Mouse (Mus musculus): ENCODE data around the gene Ift22. TPM values are rescaled to one million over a fixed set of nuclear protein-coding genes. Genes with fewer than 3 reads are reported as not detected.

Ift22 gene
- polyA plus RNA-seq, 1 experiment from 2014 or later: 60.4 TPM

DNA sequence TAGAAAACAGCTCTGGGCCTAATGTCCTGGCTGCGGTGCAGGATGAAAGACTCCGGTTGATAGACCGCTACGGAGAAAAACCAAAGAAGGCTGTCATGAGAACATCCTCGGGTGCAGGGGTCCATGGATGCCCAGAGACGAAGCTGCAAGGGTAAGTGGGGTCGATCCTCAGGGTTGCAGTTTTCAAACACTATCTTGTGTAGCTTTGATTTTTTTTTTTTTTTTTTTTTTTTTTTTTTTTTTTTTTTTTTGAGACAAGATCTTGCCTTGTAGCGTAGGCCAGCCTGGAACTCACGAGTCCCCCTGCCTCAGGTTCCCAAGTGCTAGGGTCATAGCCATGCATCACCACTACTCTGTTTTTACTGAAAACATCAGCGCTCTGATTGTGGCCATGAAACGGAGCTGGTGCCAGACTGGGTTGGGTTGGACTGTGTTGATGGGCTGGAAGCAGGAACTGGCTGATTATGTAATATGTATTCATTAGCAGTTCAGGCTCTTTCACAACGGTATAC lies 45.5 kb downstream of the Ift22 start:
- ATAC-seq (ENCODE audit: low FRiP score, low read depth): peak; percentile 21; the same call in 1 of the 2 replicates
- Histone ChIP-seq H3K9ac (peak overlapping the region; percentile 77), H3K4me3 (peak overlapping the region; percentile 65), H3K27ac (peak overlapping the region; percentile 12), H3K4me2 (replicated peaks) (peak overlapping the region; percentile 75), H3K9me3 (no peaks in the 10 kb centered on the region), H3K27me3 (no peaks in the 10 kb centered on the region), H3K36me3 (peaks cover 10% of the 10 kb centered on the region), H3K4me1 (peaks cover 14% of the 10 kb centered on the region)
- 2% methylated on average over 12 of the region's 12 CpGs for WGBS

DNA sequence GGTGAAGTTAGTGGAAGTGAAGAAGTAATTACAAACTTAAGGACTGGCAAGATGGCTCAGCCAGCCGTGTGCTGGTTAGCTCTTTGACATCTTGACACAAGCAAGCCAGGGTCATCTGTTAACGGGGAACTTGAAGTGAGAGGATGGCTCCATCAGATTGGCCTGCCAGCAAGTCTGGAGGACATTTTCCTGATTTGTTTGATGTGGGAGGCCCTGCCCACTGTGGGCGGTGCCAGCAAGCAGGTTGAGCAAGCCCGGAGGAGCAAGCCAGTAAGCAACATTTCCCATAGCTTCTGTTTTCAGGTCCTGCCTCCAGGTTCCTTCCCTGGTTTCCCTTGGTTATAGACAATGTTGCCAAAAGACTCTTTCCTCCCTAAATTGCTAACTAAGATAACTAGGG lies 47.7 kb downstream of the Ift22 start:
- WGBS: 84% methylated on average over 4 of the region's 4 CpGs
- Histone ChIP-seq H3K27me3 (no peaks in the 10 kb centered on the region), H3K36me3 (peaks cover 14% of the 10 kb centered on the region)

GRCm38 (mm10) chr5:136957250-136957649 lies 49.3 kb downstream of the Ift22 start:
- no peaks in the 10 kb centered on the region for H3K27me3 ChIP-seq
- H3K4me3 ChIP-seq: no peak overlapping the region
- H3K9ac ChIP-seq: no peak overlapping the region
- no peak overlapping the region for H3K27ac ChIP-seq
- peaks cover 14% of the 10 kb centered on the region for H3K36me3 ChIP-seq
- 92% methylated on average over 1 of the region's 1 CpGs for WGBS
- no peak overlapping the region for H3K4me2 ChIP-seq (replicated peaks)
- H3K4me1 ChIP-seq: peaks cover 20% of the 10 kb centered on the region
- ATAC-seq (ENCODE audit: low FRiP score, low read depth): no peak
- no peaks in the 10 kb centered on the region for H3K9me3 ChIP-seq

More for the DNA sequence above, 47.7 kb downstream of the Ift22 start:
- no peak overlapping the region for H3K4me2 ChIP-seq (replicated peaks)
- ATAC-seq (ENCODE audit: low FRiP score, low read depth): no peak
- H3K9ac ChIP-seq: no peak overlapping the region
- H3K9me3 ChIP-seq: no peaks in the 10 kb centered on the region
- H3K4me1 ChIP-seq: peaks cover 14% of the 10 kb centered on the region
- H3K27ac ChIP-seq: no peak overlapping the region
- H3K4me3 ChIP-seq: no peak overlapping the region

DNA sequence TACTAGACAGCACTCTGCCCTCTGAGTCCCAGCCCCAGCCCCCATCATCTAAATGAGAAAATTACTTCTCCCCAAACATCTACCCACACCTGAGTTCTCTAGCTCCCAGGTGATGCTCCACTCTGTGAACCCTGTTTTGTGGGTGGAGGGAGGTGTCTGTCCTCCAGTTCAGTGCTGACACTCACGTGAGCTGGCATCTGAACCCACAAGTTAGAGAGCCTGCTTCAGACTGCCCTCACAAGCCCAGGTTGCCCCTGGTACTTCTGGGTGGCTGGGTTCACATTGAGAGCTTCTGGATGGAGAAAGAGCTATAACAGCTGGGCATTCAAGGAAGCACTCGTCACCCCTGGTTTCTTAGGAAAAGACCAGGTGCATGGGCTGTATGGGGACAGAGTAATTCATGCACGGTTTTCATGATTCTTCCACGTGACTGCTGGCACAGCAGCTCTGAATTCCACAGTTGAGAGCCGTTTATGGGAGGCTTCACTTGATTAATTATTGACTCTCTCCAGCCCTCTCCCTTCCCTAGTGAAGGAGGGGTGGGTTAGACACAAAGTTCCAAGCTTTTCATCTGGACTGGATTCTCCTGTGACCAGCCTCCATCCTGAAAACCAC lies 51.1 kb downstream of the Ift22 start:
- H3K4me3 ChIP-seq: no peak overlapping the region
- ATAC-seq (ENCODE audit: low FRiP score, low read depth): no peak
- no peaks in the 10 kb centered on the region for H3K9me3 ChIP-seq
- no peak overlapping the region for H3K27ac ChIP-seq
- H3K4me2 ChIP-seq (replicated peaks): no peak overlapping the region
- peaks cover 25% of the 10 kb centered on the region for H3K36me3 ChIP-seq
- H3K4me1 ChIP-seq: peaks cover 23% of the 10 kb centered on the region
- H3K27me3 ChIP-seq: no peaks in the 10 kb centered on the region
- H3K9ac ChIP-seq: no peak overlapping the region
- WGBS: 73% methylated on average over 5 of the region's 5 CpGs

GRCm38 (mm10) chr5:136960053-136960452 lies 52.1 kb downstream of the Ift22 start:
- Histone ChIP-seq H3K4me2 (replicated peaks) (no peak overlapping the region), H3K27ac (no peak overlapping the region), H3K4me1 (peaks cover 13% of the 10 kb centered on the region), H3K4me3 (no peak overlapping the region), H3K9ac (no peak overlapping the region), H3K9me3 (no peaks in the 10 kb centered on the region), H3K27me3 (no peaks in the 10 kb centered on the region), H3K36me3 (peaks cover 35% of the 10 kb centered on the region)
- no peak for ATAC-seq (ENCODE audit: low FRiP score, low read depth)
- WGBS: 94% methylated on average over 6 of the region's 6 CpGs

DNA sequence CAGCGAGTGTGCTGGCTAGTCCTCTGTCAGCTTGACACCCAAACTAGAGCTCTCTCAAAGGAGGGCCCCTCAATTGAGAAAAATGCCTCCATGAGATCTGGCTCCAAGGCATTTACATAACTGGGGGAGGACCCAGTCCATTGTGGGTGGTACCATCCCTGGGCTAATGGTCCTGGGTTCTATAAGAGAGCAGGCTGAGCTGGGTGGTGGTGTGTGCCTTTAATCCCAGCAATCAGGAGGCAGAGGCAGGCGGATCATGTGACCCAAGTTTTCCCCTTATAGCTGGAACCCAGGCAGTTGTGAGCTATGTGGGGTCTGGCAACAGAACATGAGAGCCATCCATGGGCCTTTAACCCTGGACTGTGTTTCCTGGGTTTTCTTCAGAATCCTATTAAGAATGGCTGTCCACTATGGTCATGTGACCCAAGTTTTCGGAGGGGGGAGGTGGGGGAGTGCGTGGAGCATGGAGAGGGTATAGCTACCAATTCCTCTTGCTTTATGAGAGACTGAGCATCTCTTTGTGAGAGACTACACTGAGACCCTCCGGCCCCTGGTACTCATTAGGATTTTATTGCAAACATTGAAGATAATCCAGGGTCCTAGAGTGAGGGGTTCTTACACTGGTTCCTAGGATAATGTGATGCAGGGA lies 53.5 kb downstream of the Ift22 start:
- H3K9ac ChIP-seq: peak overlapping the region; percentile 84
- H3K27ac ChIP-seq: peak overlapping the region; percentile 73; the same call in 1 of the 2 replicates
- peaks cover 20% of the 10 kb centered on the region for H3K4me1 ChIP-seq
- H3K4me2 ChIP-seq (replicated peaks): peak overlapping the region; percentile 83
- peaks cover 49% of the 10 kb centered on the region for H3K36me3 ChIP-seq
- H3K4me3 ChIP-seq: peak overlapping the region; percentile 59
- 29% methylated on average over 5 of the region's 5 CpGs for WGBS
- no peaks in the 10 kb centered on the region for H3K9me3 ChIP-seq
- H3K27me3 ChIP-seq: no peaks in the 10 kb centered on the region
- ATAC-seq (ENCODE audit: low FRiP score, low read depth): peak; percentile 44; the same call in 1 of the 2 replicates

- H3K9ac ChIP-seq: peak overlapping the region; percentile 84
- 1% methylated on average over 20 of the region's 20 CpGs for WGBS
- H3K27me3 ChIP-seq: no peaks in the 10 kb centered on the region
- ATAC-seq (ENCODE audit: low FRiP score, low read depth): peak; percentile 94
- H3K9me3 ChIP-seq: no peaks in the 10 kb centered on the region
- peak overlapping the region; percentile 73 for H3K27ac ChIP-seq
- H3K36me3 ChIP-seq: peaks cover 50% of the 10 kb centered on the region
- peak overlapping the region; percentile 59 for H3K4me3 ChIP-seq
- peaks cover 22% of the 10 kb centered on the region for H3K4me1 ChIP-seq
- peak overlapping the region; percentile 83 for H3K4me2 ChIP-seq (replicated peaks)
These were observed 54.1 kb downstream of the Ift22 start for GRCm38 (mm10) chr5:136961983-136962461.

GRCm38 (mm10) chr5:136962501-136962900 lies 54.6 kb downstream of the Ift22 start:
- peaks cover 46% of the 10 kb centered on the region for H3K36me3 ChIP-seq
- ATAC-seq (ENCODE audit: low FRiP score, low read depth): peak; percentile 59; the same call in 1 of the 2 replicates
- H3K9ac ChIP-seq: peak overlapping the region; percentile 84
- H3K27me3 ChIP-seq: no peaks in the 10 kb centered on the region
- H3K4me2 ChIP-seq (replicated peaks): peak overlapping the region; percentile 83
- peak overlapping the region; percentile 59 for H3K4me3 ChIP-seq
- H3K4me1 ChIP-seq: peaks cover 22% of the 10 kb centered on the region
- H3K9me3 ChIP-seq: no peaks in the 10 kb centered on the region
- 1% methylated on average over 10 of the region's 10 CpGs for WGBS
- H3K27ac ChIP-seq: peak overlapping the region; percentile 73; the same call in 1 of the 2 replicates

DNA sequence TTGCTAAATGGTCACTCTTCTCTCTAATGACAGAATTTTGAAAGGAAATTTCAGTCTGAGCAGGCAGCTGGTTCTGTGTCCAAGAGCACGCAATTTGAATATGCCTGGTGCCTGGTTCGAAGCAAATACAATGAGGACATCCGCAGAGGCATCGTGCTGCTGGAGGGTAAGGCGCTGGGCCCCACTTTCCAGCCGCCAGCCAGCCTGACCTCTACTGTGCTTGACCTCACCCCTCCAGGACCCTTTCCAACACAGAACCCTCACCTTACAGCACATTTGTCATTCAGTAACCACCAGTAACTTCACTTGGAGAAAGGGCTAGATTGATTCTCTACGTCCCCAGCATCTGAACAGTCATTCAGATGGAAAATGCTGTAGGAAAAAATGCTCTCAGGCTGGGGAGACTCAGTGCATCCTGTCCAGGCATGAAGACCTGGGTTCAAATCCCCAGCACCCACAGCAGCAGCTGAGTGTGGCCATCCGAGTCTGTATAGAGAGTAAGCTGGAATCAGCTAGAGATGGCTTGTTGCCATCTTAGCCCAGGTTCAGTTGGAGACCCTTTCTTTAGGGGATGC lies 55.1 kb downstream of the Ift22 start:
- H3K9me3 ChIP-seq: no peaks in the 10 kb centered on the region
- ATAC-seq (ENCODE audit: low FRiP score, low read depth): no peak
- H3K9ac ChIP-seq: peak overlapping the region; percentile 84
- peak overlapping the region; percentile 83 for H3K4me2 ChIP-seq (replicated peaks)
- peaks cover 22% of the 10 kb centered on the region for H3K4me1 ChIP-seq
- 72% methylated on average over 8 of the region's 8 CpGs for WGBS
- no peaks in the 10 kb centered on the region for H3K27me3 ChIP-seq
- peak overlapping the region; percentile 59 for H3K4me3 ChIP-seq
- no peak overlapping the region; the same call in 1 of the 2 replicates for H3K27ac ChIP-seq
- H3K36me3 ChIP-seq: peaks cover 46% of the 10 kb centered on the region

Other genes with a start within 250 kb of the Ift22 start
- gene Myl10, start 215.0 kb upstream of the Ift22 start, polyA plus RNA-seq (2015; fragmentation: Nextera tagmentation; extraction: Ambion mirVana): not detected in 2 replicates
- gene Col26a1, start 24.9 kb upstream of the Ift22 start, polyA plus RNA-seq (2015; fragmentation: Nextera tagmentation; extraction: Ambion mirVana): 136 and 141 TPM in 2 replicates
- gene Fis1, start 45.1 kb downstream of the Ift22 start, polyA plus RNA-seq (2015; fragmentation: Nextera tagmentation; extraction: Ambion mirVana): 263 and 274 TPM in 2 replicates
- 0.10 and 0.20 TPM in 2 replicates for gene Cldn15, start 58.5 kb downstream of the Ift22 start, polyA plus RNA-seq (2015; fragmentation: Nextera tagmentation; extraction: Ambion mirVana)
- gene Plod3, start 78.9 kb downstream of the Ift22 start, polyA plus RNA-seq (2015; fragmentation: Nextera tagmentation; extraction: Ambion mirVana): 63.1 and 65.1 TPM in 2 replicates
- 111 and 120 TPM in 2 replicates for gene Znhit1, start 79.9 kb downstream of the Ift22 start, polyA plus RNA-seq (2015; fragmentation: Nextera tagmentation; extraction: Ambion mirVana)
- 0.08 and 0.11 TPM in 2 replicates for gene Vgf, start 118.2 kb downstream of the Ift22 start, polyA plus RNA-seq (2015; fragmentation: Nextera tagmentation; extraction: Ambion mirVana)
- 156 and 159 TPM in 2 replicates for gene Ap1s1, start 138.0 kb downstream of the Ift22 start, polyA plus RNA-seq (2015; fragmentation: Nextera tagmentation; extraction: Ambion mirVana)
- 0.28 and 0.83 TPM in 2 replicates for gene Serpine1, start 164.1 kb downstream of the Ift22 start, polyA plus RNA-seq (2015; fragmentation: Nextera tagmentation; extraction: Ambion mirVana)
- 6.9 and 7.5 TPM in 2 replicates for gene Trim56, start 208.1 kb downstream of the Ift22 start, polyA plus RNA-seq (2015; fragmentation: Nextera tagmentation; extraction: Ambion mirVana)
- not detected in 2 replicates for gene Muc3, start 241.2 kb downstream of the Ift22 start, polyA plus RNA-seq (2015; fragmentation: Nextera tagmentation; extraction: Ambion mirVana)